Mouse (Mus musculus): Measurements from ENCODE around the gene Wdr62.

- TF ChIP-seq POLR2A (IDR thresholded peaks at IDR 0.05; ENCODE audit: insufficient read depth, low read depth, low read length) (no peak), CTCF (IDR thresholded peaks at IDR 0.05) (no peak)
Measured at GRCm38 (mm10) chr7:30269641-30270040, 10.6 kb downstream of the Wdr62 start.
